In the genomic region with DNA sequence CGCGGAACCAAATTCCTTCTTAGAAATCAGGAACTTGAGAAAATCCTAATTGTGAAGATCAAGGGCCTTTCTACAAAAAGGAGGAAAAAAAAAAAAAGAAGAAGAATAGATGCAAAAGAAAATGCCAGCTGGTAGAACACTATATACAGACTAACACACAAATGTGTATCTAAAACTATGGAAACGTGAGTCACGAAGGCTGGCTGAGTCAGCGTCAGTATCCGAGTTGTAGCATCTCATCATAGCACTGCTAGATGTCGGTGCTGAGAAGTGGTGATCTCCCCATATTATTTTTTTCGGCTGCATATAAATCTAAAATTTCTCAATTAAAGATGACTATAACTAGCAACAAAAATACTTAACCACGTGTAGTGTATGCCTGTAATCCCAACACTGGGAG, we compare ENCODE assay signal across 10 mouse cellular contexts.
"Had no signal": no experiment of that assay in that cellular context is flagged by ENCODE, and none has a peak within 500 bp of the region (broad histone marks: within the 10 kb centered on the region; RNA-seq: fewer than 3 reads in every experiment).

No protein-coding gene starts in this region.

- ATAC-seq: intestine, embryonic 16.5 days; lung, postnatal 0 days; midbrain, embryonic 13.5 days had no signal

- DNase-seq: kidney, adult 2 months; kidney, postnatal 25 days; lung, adult 2 months; lung, postnatal 36 days; retina, postnatal 1 day; thymus, adult 2 months; thymus, postnatal 25 days had no signal
